Mouse (Mus musculus) limb, embryonic 12.5 days (tissue): ENCODE measurements at regions not wholly inside any gene's neighbourhood (a gene's known extent, or its start where the extent isn't known, plus 50 kb on each side); places are given as distances from the start of the nearest gene placed in this dataset.
"Not testable (repeated sequence)": the region's sequence is repeated elsewhere in the genome, so short reads cannot be mapped to it uniquely, and the experiment has no call there.

Source experiments
- ATAC-seq: fragments of 200-750 bp; cut with Nextera tagmentation; 2 replicates; pipeline ENCODE4 v1.8.0; 2017; ENCODE audit warnings: low read depth, moderate TSS enrichment; ENCODE audit not compliant: insufficient number of reproducible peaks, insufficient read depth, low FRiP score, low TSS enrichment
- H3K27ac ChIP-seq: fragments of 300-500 bp; sonication (generic); 2 replicates; pipeline ENCODE4 v1.5.1; 2016; ENCODE audit warnings: mild to moderate bottlenecking, moderate library complexity
- H3K27me3 ChIP-seq: fragments of 300-500 bp; sonication (generic); 2 replicates; pipeline ENCODE4 v1.6.1; 2016; ENCODE audit warnings: mild to moderate bottlenecking, moderate library complexity
- H3K36me3 ChIP-seq: fragments of 300-500 bp; sonication (generic); 2 replicates; pipeline ENCODE4 v1.6.1; 2016; ENCODE audit warnings: mild to moderate bottlenecking, moderate library complexity
- H3K4me1 ChIP-seq: fragments of 300-500 bp; sonication (generic); replicated peaks from 2 replicates; pipeline ENCODE4 v1.6.1; 2016
- H3K4me2 ChIP-seq: fragments of 300-500 bp; sonication (generic); 2 replicates; pipeline ENCODE4 v1.6.1; 2016; ENCODE audit warnings: mild to moderate bottlenecking, moderate library complexity
- H3K4me3 ChIP-seq: fragments of 300-500 bp; sonication (generic); replicated peaks from 2 replicates; pipeline ENCODE4 v1.5.1; 2016; ENCODE audit warnings: mild to moderate bottlenecking
- H3K9ac ChIP-seq: fragments of 300-500 bp; sonication (generic); replicated peaks from 2 replicates; pipeline ENCODE4 v1.6.1; 2016; ENCODE audit warnings: mild to moderate bottlenecking, moderate library complexity
- H3K9me3 ChIP-seq: fragments of 300-500 bp; sonication (generic); 2 replicates; pipeline ENCODE4 v1.6.1; 2016; ENCODE audit warnings: mild to moderate bottlenecking, moderate library complexity
- WGBS: fragments of 180-500 bp; shearing (Covaris S2); methylation state at CpG from one replicate; pipeline ENCODE4 v1.1.7; 2016; 5-methylcytosine and 5-hydroxymethylcytosine counted together

- H3K9ac ChIP-seq, H3K36me3 ChIP-seq, H3K9me3 ChIP-seq, H3K27me3 ChIP-seq, H3K27ac ChIP-seq, ATAC-seq, H3K4me2 ChIP-seq, H3K4me1 ChIP-seq, H3K4me3 ChIP-seq: not testable (repeated sequence)
Measured at GRCm38 (mm10) chr3:133704849-133705248, 159.9 kb upstream of the Tet2 start.

- Histone ChIP-seq H3K4me3 (no peak overlapping the region), H3K9ac (no peak overlapping the region), H3K36me3 (no peaks in the 10 kb centered on the region), H3K27me3 (no peaks in the 10 kb centered on the region), H3K4me2 (no peak overlapping the region), H3K4me1 (no peaks in the 10 kb centered on the region), H3K9me3 (no peaks in the 10 kb centered on the region), H3K27ac (no peak overlapping the region)
- WGBS: 78% methylated on average over 1 of the region's 1 CpGs
- no peak for ATAC-seq
Measured at GRCm38 (mm10) chr3:133711518-133711917, 166.6 kb upstream of the Tet2 start.

- Histone ChIP-seq H3K4me3 (no peak overlapping the region), H3K27ac (no peak overlapping the region), H3K36me3 (no peaks in the 10 kb centered on the region), H3K9ac (no peak overlapping the region), H3K9me3 (no peaks in the 10 kb centered on the region), H3K27me3 (no peaks in the 10 kb centered on the region), H3K4me1 (no peaks in the 10 kb centered on the region), H3K4me2 (no peak overlapping the region)
- WGBS: 66% methylated on average over 3 of the region's 3 CpGs
- no peak for ATAC-seq
Measured at GRCm38 (mm10) chr3:133722550-133723290, 177.8 kb upstream of the Tet2 start.

GRCm38 (mm10) chr3:133726831-133727230 is 181.9 kb upstream of the Tet2 start:
- Histone ChIP-seq H3K27me3 (no peaks in the 10 kb centered on the region), H3K36me3 (no peaks in the 10 kb centered on the region), H3K4me1 (no peaks in the 10 kb centered on the region), H3K4me3 (no peak overlapping the region), H3K9ac (no peak overlapping the region), H3K4me2 (no peak overlapping the region), H3K27ac (no peak overlapping the region), H3K9me3 (no peaks in the 10 kb centered on the region)
- ATAC-seq: no peak
- WGBS: 92% methylated on average over 6 of the region's 6 CpGs

- Histone ChIP-seq H3K27ac (no peak overlapping the region), H3K4me2 (no peak overlapping the region), H3K9me3 (no peaks in the 10 kb centered on the region), H3K36me3 (no peaks in the 10 kb centered on the region), H3K27me3 (no peaks in the 10 kb centered on the region), H3K4me1 (no peaks in the 10 kb centered on the region), H3K4me3 (no peak overlapping the region), H3K9ac (no peak overlapping the region)
- WGBS: 63% methylated on average over 1 of the region's 1 CpGs
- no peak for ATAC-seq
Measured at GRCm38 (mm10) chr3:133735603-133736002, 190.7 kb upstream of the Tet2 start.

GRCm38 (mm10) chr3:133738936-133739335 is 194.0 kb upstream of the Tet2 start:
- ATAC-seq: no peak
- H3K4me1 ChIP-seq: no peaks in the 10 kb centered on the region
- H3K27ac ChIP-seq: no peak overlapping the region
- no peaks in the 10 kb centered on the region for H3K27me3 ChIP-seq
- H3K4me2 ChIP-seq: no peak overlapping the region
- WGBS: 93% methylated on average over 2 of the region's 2 CpGs
- no peaks in the 10 kb centered on the region for H3K9me3 ChIP-seq
- no peaks in the 10 kb centered on the region for H3K36me3 ChIP-seq
- no peak overlapping the region for H3K4me3 ChIP-seq
- H3K9ac ChIP-seq: no peak overlapping the region

- no peak overlapping the region for H3K4me3 ChIP-seq
- H3K36me3 ChIP-seq: no peaks in the 10 kb centered on the region
- no peaks in the 10 kb centered on the region for H3K27me3 ChIP-seq
- WGBS: 66% methylated on average over 4 of the region's 4 CpGs
- no peak overlapping the region for H3K9ac ChIP-seq
- ATAC-seq: no peak
- no peak overlapping the region for H3K4me2 ChIP-seq
- H3K9me3 ChIP-seq: no peaks in the 10 kb centered on the region
- H3K4me1 ChIP-seq: no peaks in the 10 kb centered on the region
- no peak overlapping the region for H3K27ac ChIP-seq
Measured at GRCm38 (mm10) chr3:133744552-133745118, 199.7 kb upstream of the Tet2 start.

GRCm38 (mm10) chr3:133748756-133749737 is 204.1 kb upstream of the Tet2 start:
- Histone ChIP-seq H3K4me1 (peaks cover 2% of the 10 kb centered on the region; the same call in 1 of the 2 replicates), H3K9ac (no peak overlapping the region), H3K27me3 (no peaks in the 10 kb centered on the region), H3K4me2 (no peak overlapping the region), H3K9me3 (no peaks in the 10 kb centered on the region), H3K27ac (no peak overlapping the region), H3K4me3 (no peak overlapping the region), H3K36me3 (no peaks in the 10 kb centered on the region)
- 78% methylated on average over 10 of the region's 10 CpGs for WGBS
- ATAC-seq: no peak

- Histone ChIP-seq H3K4me1 (peaks cover 13% of the 10 kb centered on the region), H3K9me3 (no peaks in the 10 kb centered on the region), H3K9ac (no peak overlapping the region), H3K36me3 (no peaks in the 10 kb centered on the region), H3K27me3 (no peaks in the 10 kb centered on the region), H3K27ac (no peak overlapping the region), H3K4me2 (no peak overlapping the region), H3K4me3 (no peak overlapping the region)
- 81% methylated on average over 8 of the region's 8 CpGs for WGBS
- no peak for ATAC-seq
Measured at GRCm38 (mm10) chr3:133750061-133750460, 205.1 kb upstream of the Tet2 start.

- Histone ChIP-seq H3K4me1 (peaks cover 13% of the 10 kb centered on the region), H3K4me3 (no peak overlapping the region), H3K9ac (no peak overlapping the region), H3K27me3 (no peaks in the 10 kb centered on the region), H3K9me3 (no peaks in the 10 kb centered on the region), H3K27ac (no peak overlapping the region), H3K4me2 (no peak overlapping the region), H3K36me3 (no peaks in the 10 kb centered on the region)
- no peak for ATAC-seq
- 70% methylated on average over 3 of the region's 3 CpGs for WGBS
Measured at GRCm38 (mm10) chr3:133750606-133751005, 205.7 kb upstream of the Tet2 start.

- no peaks in the 10 kb centered on the region for H3K27me3 ChIP-seq
- H3K9ac ChIP-seq: no peak overlapping the region
- peaks cover 13% of the 10 kb centered on the region for H3K4me1 ChIP-seq
- H3K4me3 ChIP-seq: no peak overlapping the region
- no peak overlapping the region for H3K4me2 ChIP-seq
- no peak overlapping the region for H3K27ac ChIP-seq
- 42% methylated on average over 3 of the region's 3 CpGs for WGBS
- no peaks in the 10 kb centered on the region for H3K9me3 ChIP-seq
- no peaks in the 10 kb centered on the region for H3K36me3 ChIP-seq
- ATAC-seq: no peak
Measured at GRCm38 (mm10) chr3:133751011-133751410, 206.1 kb upstream of the Tet2 start.
